Mouse (Mus musculus) adrenal gland, postnatal 10 days (tissue): ENCODE results near the gene Atp6v0a1. TPM values are rescaled to one million over a fixed set of nuclear protein-coding genes. Genes with fewer than 3 reads are reported as not detected.

ENCODE experiments used
- DNase-seq: peaks from one replicate; pipeline ENCODE4 v3.0.0; 2021; ENCODE audit warnings: mixed read lengths
- total RNA-seq, 2 experiments: library from RNA; stranded (reverse); gene quantifications; 2 replicates each; pipeline ENCODE4 v1.2.3; 2021

Atp6v0a1 gene
- total RNA-seq, 2 experiments from 2014 or later: 93.4 to 95.8 TPM

DNA sequence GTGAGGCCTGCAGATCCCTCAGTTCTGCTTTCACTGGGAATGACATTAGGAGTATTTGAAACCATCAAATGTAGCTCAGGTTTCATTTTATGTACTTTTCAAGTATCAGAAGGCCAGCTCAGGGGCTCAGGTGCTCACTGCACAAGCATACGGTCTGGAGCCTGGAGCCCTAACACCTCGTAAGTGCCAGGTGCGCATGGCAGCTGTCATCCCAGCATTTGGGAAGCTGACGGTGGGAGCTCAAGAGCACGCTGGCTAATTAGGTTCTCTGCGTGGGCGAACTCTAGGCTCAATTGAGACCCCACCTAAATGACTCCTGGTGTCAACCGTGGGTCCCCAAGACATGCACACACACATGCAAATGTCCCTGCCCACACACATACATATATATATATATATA, 20.1 kb downstream of the Atp6v0a1 start:
- DNase-seq: no peak

DNA sequence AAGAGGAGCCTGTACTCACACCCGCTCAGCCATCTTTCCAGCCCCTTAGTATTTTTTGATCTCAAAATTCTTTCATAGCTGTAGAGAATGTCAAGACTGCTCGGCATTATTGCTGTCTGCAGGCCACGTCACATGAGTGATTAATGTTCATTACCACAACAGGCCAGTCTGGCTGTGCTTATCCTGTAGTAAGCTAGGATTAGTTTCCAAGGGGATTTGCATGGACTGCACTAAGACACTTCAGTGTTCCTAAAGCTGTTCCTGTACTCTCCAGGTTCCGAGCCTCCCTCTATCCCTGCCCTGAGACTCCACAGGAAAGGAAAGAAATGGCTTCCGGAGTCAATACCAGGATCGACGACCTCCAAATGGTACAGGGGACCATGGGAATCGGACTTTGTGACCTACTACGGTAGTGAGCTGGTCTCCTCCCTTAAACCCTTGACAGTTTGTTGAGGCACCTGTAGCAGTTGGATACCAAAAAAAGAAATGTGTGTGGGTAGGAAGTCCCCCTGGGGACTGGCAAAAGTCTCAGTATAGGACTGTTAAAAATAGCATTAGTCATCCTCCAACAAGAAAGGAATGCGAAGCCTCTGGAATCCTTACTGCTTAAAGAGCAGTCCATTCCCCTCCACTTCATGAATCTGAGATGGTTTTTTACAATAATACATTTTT, 21.0 kb downstream of the Atp6v0a1 start:
- DNase-seq: no peak

DNA sequence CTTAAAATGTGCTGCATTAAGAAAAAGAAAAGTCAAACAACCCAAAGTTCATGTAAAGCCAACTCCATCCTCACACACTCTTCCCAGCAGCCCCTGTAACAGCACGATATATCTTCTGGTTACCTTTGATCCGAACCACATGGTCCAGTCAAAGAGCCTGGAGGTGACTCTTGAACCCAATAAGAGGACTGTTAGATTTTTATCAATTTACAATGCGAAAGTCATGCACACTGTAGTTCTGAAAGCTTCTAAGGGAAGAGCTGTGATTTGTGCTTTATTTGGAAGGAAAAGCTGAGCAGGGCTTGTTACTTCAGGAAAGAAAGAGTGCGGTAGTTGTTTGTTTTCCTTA, 21.5 kb downstream of the Atp6v0a1 start:
- DNase-seq: no peak

DNA sequence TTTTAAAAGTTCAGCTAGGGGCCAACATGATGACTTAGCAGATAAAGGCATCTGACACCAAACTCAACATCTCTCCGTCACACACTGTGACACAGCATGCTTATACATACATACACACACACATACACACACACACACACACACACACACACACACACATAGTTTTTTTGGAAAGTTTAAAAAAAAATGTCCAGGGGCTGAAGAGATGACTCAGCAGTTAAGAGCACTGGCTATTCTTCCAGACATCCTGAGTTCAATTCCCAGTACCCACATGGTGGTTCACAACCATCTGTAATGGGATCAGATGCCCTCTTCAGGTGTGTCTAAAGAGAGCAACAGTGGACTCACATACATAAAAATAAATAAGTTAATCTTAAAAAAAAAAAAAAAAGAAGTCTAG, 22.2 kb downstream of the Atp6v0a1 start:
- DNase-seq: no peak

DNA sequence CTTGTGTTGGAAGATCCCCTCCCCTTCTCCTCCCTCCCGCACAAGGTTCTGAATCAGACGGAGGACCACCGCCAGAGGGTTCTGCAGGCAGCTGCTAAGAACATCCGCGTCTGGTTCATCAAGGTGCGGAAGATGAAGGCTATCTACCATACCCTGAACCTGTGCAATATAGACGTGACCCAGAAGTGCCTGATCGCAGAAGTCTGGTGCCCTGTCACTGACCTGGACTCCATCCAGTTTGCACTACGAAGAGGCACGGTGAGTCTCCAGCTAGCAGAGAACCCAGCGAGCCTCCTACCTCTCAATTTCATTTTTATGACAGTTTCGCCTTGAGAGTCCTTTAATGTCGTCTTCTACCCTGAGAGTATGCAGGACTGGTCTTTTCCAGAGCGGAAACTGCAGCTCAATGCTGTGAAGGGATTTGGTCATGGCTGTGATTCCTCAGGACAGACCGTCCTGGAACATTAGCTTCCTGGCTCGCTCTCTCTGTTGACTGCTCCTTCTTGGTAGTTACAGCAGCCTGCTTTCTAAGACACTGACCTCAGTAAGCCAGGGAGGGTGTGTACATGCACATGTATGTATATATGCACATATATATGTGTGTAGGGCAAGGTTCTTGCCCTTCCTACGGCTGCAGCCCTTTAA, 24.7 kb downstream of the Atp6v0a1 start:
- peak; percentile 26 for DNase-seq

DNA sequence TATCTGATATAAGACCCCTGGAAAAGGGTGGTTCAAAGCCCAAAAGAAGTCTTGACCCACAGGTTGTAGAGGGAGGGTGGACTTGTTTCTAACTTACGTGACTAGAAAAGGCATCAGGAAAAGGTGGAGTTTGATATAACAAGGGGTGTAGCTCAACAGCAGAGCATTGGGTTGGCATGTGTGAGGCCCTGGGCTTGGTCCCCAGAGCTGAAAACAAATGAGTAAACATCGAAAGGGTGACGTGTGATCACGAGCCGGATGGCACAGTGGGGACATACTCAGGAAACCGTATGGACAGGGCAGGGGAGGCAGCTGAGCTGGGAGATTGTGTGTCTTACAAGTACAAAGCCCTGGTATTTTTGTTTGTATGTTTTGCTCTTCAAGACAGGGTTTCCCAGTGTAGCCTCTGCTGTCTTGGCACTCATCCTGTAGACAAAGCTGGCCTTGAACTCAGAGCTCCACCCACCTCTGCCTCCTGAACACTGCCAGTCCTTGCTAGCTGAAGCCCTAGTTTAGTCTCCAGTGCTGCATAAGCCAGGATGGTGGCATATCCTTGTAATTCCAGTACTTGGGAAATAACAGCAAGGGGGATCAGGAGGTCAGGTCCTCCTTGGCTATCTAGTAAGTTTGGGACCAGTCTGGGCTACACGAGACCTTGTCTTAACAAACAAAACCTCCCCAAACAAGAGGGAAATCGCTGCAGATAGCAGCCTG, 25.5 kb downstream of the Atp6v0a1 start:
- peak; percentile 61 for DNase-seq

DNA sequence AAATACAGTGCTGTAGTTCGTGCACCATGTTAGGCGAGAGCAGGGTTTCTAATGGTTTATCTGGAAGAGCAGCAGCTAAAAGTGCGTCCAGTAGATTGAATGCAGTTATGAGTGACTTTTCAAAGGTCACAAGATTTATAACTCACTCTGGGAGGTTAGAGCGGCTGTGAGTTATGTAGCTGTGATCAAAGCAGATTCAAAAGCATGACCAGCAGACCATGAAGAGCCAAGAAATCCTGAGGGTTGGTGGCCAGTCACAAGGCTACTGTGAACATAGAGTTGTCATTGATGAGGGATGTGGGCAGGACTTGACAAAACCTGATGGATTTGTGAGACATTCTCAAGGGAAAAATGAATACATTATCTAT, 26.1 kb downstream of the Atp6v0a1 start:
- DNase-seq: peak; percentile 30

DNA sequence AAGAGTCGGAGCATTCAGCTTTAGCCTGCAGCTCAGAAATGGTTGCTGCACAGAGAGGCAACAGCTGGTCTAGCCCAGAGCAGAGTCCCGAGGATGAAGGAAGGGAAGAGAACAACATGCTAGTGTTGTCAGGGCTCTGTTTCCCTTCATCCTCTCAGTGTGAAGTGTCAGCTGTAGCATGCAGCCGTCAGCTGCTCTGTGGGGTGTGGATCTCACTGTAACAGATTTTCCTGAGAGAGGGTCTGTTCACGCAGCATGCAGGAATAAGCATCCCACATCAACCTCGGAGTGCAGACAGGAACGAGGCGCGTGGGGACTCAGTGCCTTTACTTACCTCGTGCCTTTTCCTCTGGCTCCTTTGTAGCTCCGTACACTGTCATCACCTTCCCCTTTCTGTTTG, 28.5 kb downstream of the Atp6v0a1 start:
- no peak for DNase-seq

DNA sequence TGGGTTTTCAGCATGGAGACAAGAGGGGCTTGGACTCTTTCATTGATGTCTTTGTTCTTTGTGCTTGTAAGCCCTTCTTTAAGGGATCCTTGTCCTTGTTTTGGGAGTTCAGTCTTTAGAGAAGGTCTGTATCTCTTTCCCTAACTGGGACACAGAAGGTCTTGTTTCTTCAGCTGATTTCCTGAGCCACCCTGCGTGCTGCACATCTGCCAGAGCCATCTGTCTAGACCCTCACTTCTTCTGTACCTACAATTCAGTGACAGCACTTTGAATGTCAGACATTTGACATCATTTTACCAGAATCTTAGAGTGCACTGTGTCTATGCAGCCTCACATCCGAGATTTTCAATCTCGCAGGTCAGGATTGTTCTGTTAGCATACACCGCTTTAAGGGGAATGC, 36.6 kb downstream of the Atp6v0a1 start:
- DNase-seq: no peak

DNA sequence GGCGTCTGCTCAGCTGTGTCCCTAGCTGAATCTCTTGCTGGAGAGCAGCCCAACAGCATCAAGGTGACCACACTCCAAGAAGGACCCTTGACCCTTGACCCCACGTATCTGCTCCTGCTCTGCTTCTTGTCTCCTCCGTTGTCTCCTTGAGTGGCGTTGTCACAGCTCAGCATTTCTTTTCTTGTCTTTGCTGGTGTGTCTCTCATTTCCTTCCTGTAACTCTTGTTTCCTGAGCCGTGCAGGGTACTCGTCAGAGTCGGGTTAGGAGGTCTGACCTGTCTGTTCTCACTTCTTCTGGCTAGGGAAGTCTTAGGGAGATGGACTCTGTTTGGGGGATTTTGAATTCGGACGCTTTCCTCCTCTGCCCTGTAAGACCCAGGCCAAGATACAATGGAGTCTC, 37.2 kb downstream of the Atp6v0a1 start:
- no peak for DNase-seq

DNA sequence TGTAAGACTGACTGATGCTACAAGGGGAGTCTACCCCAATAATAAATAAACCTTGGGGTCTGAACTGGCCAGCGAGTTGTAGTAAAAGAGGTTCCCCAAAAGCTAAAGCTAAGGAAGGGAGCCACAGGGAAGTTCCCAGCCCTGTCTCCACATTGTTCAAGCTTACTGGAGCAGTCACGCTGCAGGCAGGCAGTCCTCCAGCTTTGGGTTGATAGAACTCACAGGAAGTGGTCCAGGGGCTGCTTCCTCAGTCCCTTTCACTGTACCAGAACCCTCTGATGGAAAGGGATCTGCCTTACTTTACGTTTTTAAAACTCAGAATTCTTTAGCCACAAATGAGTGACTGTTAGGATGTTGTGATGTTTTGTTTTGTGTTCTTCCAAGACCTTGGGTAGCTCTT, 38.2 kb downstream of the Atp6v0a1 start:
- no peak for DNase-seq

DNA sequence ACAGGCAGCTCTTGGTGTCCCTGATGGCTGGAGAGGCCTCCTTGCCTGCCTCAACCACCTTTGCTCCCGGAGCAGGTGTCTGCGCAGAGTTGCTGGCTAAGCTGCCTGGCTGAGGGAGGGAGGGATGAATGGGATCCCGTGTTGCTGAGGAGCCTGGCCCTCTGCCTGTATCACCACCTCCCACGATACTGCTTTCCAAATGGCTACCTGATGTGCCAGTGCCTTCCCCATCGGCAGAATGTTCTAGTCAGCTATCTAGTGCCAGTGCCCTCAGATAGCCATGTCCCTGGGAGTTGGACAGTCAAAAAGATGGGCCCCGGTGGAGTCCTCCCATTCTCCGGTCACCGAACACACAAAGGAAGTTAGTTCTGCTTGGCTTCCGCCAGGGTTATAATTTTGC, 41.1 kb downstream of the Atp6v0a1 start:
- DNase-seq: no peak

DNA sequence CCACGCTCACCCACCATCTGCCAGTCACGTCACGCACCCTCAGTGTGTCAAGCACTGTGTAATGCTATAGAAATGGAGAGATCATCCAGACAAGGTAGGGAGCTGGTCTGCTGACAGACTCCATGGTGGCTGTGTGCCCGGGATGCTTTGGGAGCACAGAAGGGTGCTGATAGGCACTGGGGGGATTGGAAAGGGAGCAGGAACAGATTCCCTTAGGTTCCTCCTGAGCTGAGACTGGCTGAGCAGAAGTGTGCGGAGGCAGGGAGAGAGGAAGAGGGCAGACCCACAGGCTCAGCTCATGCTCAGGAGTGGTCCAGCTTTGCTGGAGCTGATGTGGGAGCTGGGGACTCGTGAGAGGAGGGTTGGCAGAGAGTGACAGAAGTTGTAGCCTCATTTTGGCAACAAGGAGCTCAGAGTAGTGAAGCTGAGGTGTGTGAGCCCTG, 41.8 kb downstream of the Atp6v0a1 start:
- no peak for DNase-seq

DNA sequence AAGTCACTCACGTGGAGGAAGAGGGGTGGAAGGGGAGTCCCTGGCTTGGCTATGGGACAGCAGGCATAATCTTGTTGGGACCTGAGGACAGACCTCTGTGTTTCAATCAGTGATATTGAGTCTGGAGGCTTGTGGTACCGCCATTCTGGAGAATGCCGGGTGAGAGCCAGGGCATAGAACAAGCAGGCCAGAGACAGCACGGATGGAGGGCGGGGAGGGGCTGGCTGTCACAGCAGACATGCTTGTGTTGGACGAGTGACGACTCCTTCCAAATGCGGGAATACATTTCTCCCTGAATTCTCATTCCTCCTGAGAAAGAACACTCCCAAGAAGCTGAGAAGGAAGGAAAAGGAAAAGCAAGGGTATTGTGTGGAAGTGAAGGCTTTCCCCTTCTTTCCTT, 42.4 kb downstream of the Atp6v0a1 start:
- no peak for DNase-seq

DNA sequence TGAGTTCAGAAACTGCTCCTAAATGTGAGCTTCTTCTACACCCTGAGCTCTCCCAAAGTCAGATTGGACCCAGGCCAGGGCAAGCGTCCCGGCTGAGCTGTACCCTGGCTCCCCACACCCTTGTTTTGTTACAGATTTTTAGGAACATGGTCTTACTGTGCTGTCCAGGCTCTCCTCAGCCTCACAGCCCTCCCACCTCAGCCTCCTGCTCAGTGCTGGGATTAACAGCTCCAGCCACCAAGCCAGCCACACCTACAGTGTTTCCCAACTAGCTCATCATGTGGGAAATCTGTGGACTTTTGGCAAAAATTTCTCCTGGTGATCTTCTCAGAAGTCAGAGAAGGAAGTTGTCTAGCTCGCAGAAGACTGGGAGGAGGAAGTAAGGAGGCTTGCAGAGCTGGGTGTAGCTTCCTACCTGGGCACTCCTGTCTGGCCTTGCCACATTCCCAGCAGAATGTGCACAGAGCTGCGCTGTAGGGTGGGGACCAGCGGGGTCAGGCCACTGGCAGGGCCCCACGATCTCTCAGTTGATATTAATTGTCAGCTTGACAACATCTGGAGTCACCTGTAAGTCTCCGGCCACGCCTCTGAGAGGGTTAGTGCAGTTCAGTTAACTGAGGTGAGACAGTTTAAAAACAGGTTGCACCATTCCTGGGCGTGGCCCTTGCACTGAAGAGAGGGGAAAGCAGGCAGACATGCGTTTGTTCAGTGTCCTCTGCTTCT, 43.7 kb downstream of the Atp6v0a1 start:
- DNase-seq: peak; percentile 55

DNA sequence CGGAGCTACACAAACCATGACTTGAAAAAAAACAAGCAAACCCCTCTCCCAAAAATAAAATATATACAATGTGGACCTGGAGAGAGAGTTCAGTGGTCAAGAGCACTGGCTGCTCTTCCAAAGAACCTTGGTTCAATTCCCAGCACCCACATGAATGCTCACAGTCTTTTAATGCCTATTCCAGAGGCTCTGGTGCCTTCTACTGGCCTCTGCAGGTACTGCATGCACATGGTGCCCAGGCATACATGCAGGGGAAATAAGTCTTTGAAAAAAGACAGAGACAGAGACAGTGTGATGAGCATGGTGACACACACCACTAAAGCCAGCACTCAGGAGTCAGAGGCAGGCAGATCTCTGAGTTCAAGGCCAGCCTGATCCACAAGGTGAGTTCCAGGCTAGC, 44.7 kb downstream of the Atp6v0a1 start:
- no peak for DNase-seq

DNA sequence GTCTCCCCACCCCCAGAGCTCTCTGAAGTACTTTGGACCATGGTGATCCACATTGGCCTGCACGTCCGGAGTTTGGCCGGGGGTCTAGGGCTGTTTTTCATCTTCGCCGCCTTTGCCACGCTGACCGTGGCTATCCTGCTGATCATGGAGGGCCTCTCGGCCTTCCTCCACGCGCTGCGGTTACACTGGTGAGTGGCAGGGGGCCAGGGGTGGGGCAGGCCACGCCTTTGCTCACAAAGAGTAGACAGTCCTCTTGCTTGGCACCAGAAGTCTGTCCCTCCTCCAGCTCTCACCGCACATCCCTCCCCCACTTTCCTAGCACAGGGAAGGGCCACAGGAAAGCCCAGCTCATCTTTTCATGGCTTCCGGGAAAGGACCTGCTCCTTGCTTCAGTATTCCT, 46.2 kb downstream of the Atp6v0a1 start:
- DNase-seq: no peak

DNA sequence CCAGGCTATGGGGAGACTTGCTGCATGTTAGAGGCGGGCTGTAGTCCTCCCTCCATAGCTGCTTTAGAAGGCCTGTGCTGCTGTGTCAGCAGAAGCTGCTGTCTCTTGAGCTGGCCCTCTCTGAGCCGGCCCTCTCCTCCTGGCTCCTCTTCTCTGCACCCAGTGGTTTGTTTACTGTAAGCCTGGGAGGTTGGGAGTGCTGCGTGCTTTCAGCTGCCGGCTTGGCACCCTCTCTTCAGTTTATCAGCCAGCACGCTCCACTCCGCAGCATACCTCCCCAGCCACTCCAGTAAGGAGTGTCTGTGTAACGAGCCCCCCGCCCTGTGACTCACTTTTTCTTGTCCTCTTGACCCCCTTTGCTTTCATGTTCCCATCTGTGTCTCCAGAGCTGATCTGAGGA, 47.6 kb downstream of the Atp6v0a1 start:
- DNase-seq: peak; percentile 47

DNA sequence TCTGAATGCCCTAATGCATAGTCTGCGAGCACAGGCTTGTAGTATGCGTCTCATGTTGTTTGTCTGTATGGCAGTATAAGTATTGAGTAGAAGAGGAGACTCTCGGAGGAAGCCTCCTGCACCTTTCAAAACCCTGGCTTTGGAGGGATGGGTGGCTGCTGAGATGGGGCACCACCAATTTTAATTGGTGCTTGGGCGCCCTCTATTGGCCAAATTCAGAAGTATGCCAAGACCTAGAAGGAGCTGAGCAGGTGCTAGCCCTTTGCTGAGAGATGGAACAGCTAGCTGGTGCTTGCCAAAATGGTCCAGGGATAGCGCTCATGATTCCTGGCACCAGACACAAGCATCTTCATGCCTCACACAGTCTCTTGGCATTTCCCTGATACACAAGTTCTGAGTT, 48.6 kb downstream of the Atp6v0a1 start:
- DNase-seq: peak; percentile 92

DNA sequence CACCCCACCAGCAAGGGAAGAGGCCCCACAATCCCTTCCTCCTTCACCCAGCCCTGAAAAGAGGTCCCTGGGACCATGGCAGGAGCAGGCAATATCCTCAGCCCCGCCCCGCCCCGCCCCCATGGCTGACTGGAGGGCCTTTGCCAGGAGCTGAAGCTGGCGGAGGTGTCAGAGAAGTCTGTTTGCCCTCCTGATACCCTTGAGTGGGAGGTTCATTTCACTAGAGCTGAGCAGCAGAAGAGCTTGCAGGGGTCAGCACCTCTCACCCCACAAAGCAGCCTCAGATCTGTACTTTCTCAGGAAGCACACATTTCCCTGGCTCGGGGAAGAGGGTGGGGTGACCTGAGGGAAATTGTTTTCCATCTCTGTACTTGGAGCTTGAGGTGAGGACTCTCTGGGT, 49.5 kb downstream of the Atp6v0a1 start:
- DNase-seq: peak; percentile 40

DNA sequence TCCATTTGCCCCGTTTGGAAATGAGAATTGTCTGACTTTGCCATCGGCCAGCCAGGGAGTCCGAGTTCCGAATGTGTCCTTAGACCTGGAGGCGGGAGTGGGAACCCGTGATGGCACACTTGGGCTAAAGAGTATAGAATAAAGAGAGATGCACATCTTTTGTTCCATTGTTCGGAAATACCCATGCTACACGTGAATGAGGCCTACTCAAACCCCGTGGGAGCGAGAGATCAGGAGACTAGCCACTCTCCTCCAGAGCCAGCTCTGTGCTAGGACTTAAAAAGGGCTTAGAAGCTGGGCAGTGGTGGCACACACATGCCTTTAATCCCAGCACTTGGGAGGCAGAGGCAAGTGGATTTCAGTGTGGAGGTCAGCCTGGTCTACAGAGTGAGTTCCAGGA, 50.2 kb downstream of the Atp6v0a1 start:
- no peak for DNase-seq

DNA sequence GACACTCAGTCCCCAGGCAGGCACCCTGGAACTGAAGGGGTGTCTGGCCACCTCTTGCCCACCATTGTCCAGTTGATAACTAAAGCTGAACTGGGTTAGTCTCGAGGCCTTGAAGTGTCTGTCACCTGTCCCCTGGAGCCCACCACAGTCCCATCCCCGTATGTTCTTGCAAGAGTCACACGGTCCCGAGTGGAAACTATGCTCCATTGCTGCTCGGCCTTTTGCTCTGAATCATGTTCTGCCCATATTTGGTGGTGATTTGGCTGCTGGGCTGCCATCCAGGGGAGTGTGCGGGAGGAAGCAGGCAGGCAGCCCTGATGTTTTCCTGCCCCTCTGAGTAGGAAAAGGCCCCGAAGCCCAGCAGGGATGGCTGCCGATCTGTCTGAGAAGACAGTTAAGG, 50.9 kb downstream of the Atp6v0a1 start:
- DNase-seq: peak; percentile 80

DNA sequence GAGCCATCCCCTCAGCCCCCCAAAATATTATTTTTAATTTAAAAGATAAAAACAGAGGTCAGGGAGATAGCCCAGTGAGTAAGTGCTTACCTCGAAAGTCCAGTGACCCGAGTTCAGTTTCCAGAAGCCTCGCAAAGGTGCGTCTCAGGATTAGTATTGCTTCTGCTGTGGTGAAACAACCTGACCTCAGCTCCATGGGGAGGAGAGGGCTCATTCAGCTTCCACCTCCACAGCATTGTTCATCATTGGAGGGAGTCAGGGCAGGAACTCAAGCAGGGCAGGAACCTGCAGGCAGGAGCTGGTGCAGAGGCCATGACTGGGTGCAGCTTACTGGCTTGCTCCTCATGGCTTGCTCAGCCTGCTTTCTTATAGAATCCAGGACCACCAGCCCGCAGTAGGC, 51.8 kb downstream of the Atp6v0a1 start:
- DNase-seq: no peak
